Mouse (Mus musculus) testis, adult 2 months (tissue): ENCODE measurements around the gene Ptprd.

Experiments
- CTCF ChIP-seq: fragments of 200-500 bp; IDR thresholded peaks from 2 replicates; pipeline ENCODE4 v1.5.1; 2012; ENCODE audit warnings: low read depth, mild to moderate bottlenecking, inconsistent platforms, low read length, moderate library complexity; ENCODE audit not compliant: control insufficient read depth, insufficient read depth, insufficient replicate concordance
- POLR2A ChIP-seq: fragments of 200-500 bp; IDR thresholded peaks from 2 replicates; pipeline ENCODE4 v1.6.1; 2012; ENCODE audit warnings: low read depth, mild to moderate bottlenecking, inconsistent platforms, low read length, moderate library complexity; ENCODE audit not compliant: control insufficient read depth

DNA sequence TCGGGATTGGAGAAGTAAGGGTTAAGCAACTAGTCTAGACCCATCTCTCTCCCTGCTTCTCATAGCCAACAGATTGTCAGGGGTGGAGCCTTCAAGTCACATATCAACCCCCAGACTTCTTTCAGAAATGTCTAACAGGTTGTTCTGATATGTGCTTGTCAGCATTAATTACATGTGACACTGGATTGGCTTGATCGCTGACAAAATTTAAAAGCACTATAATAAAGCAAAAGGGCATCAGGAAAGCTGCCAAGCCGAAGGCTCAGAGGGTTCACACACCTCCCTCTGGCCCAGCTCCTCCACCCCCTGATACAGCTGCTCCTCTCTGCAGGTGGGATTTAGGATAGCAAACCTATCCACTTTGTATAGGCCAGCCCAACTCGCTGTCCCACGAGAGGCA, 1775.8 kb downstream of the Ptprd start:
- TF ChIP-seq CTCF: no peak
- TF ChIP-seq POLR2A: no peak
